Mouse (Mus musculus) E14TG2a.4 (cell line): ENCODE data around the gene Sncg.
"Not testable (repeated sequence)": the region's sequence is repeated elsewhere in the genome, so short reads cannot be mapped to it uniquely, and the experiment has no call there.

Source experiments
- CTCF ChIP-seq: conservative IDR thresholded peaks from 2 replicates; pipeline ENCODE4 v1.5.1; 2014; ENCODE audit warnings: low read length
- NANOG ChIP-seq: IDR thresholded peaks from 2 replicates; pipeline ENCODE4 v1.6.1; 2014; ENCODE audit warnings: borderline replicate concordance, low read length, mixed read lengths

DNA sequence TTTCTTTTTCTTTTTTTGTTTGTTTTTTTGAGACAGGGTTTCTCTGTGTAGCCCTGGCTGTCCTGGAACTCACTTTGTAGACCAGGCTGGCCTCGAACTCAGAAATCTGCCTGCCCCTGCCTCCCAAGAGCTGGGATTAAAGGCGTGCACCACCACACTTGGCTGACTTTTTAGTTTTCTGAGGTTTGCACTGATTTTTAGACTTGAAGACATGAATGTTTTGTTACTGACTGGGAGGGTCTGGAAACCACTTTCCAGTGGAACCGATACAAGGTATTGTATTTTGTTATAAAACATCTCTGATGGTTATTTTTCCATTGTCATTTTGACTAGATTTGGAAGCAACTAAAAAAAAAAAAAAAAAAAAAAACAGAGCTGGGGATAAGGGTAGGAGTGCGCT is 42.4 kb upstream of the Sncg start:
- TF ChIP-seq CTCF, NANOG: not testable (repeated sequence)
